7 mouse cellular contexts compared by ENCODE assay signal in genomic region chr2:163055715-163056114, GRCm38 (mm10). TPM values are rescaled to one million over a fixed set of nuclear protein-coding genes. Genes with fewer than 3 reads are reported as not detected.
DNase-seq lines count a peak whose midpoint lies in the region; ATAC-seq lines count a peak whose summit lies in the region.

No protein-coding gene starts in this region.

- 27% methylated on average over 5 of the region's 5 CpGs for WGBS in embryonic facial prominence, embryonic 14.5 days
- WGBS in limb, embryonic 15.5 days: 28% methylated on average over 5 of the region's 5 CpGs

- peaks cover 7% of the 10 kb centered on the region; the same call in 1 of the 2 replicates for H3K4me1 ChIP-seq in embryonic facial prominence, embryonic 14.5 days (ENCODE audit: control insufficient read depth, insufficient read depth, low read length)
- peaks cover 23% of the 10 kb centered on the region for H3K4me1 ChIP-seq in limb, embryonic 15.5 days

- DNase-seq in thymus, postnatal 25 days: peak; percentile 3
- DNase-seq in thymus, postnatal 36 days: no peak
- no peak for DNase-seq in embryonic facial prominence, embryonic 14.5 days (ENCODE audit: low spot score)
- no peak for DNase-seq in ovary, postnatal 10 days (ENCODE audit: low spot score)
- DNase-seq in layer of hippocampus, postnatal 10 days (ENCODE audit: low spot score in 2 of 2): no peak

- H3K4me3 ChIP-seq in embryonic facial prominence, embryonic 14.5 days (ENCODE audit: low read depth, low read length): peak overlapping the region; percentile 77
- H3K4me3 ChIP-seq in limb, embryonic 15.5 days: peak overlapping the region; percentile 71

- no peak overlapping the region for H3K27ac ChIP-seq in embryonic facial prominence, embryonic 14.5 days (replicated peaks; ENCODE audit: low read depth, low read length)
- no peak overlapping the region for H3K27ac ChIP-seq in limb, embryonic 15.5 days

- ATAC-seq in embryonic facial prominence, embryonic 14.5 days (ENCODE audit: low read depth): no peak
- no peak for ATAC-seq in limb, embryonic 15.5 days (ENCODE audit: insufficient number of reproducible peaks, low FRiP score, low TSS enrichment, low read depth)
- ATAC-seq in frontal cortex, adult (ENCODE audit: low TSS enrichment): no peak

- H3K4me2 ChIP-seq in embryonic facial prominence, embryonic 14.5 days (ENCODE audit: low read depth, low read length): peak overlapping the region; percentile 99
- peak overlapping the region; percentile 100 for H3K4me2 ChIP-seq in limb, embryonic 15.5 days

- H3K9me3 ChIP-seq in embryonic facial prominence, embryonic 14.5 days (ENCODE audit: control insufficient read depth, low read length): no peaks in the 10 kb centered on the region
- H3K9me3 ChIP-seq in limb, embryonic 15.5 days: no peaks in the 10 kb centered on the region

- no peaks in the 10 kb centered on the region for H3K36me3 ChIP-seq in embryonic facial prominence, embryonic 14.5 days (ENCODE audit: control insufficient read depth, insufficient read depth, low read length)
- no peaks in the 10 kb centered on the region for H3K36me3 ChIP-seq in limb, embryonic 15.5 days

- peak overlapping the region; percentile 70 for H3K9ac ChIP-seq in embryonic facial prominence, embryonic 14.5 days (ENCODE audit: low read depth, low read length)
- no peak overlapping the region for H3K9ac ChIP-seq in limb, embryonic 15.5 days

- H3K27me3 ChIP-seq in embryonic facial prominence, embryonic 14.5 days (replicated peaks; ENCODE audit: control insufficient read depth, insufficient read depth, low read length): no peaks in the 10 kb centered on the region
- no peaks in the 10 kb centered on the region for H3K27me3 ChIP-seq in limb, embryonic 15.5 days

RNA-seq across cellular contexts. Expression of gene Mybl2, which starts 1.2 kb away (rescaled TPM):
- polyA plus RNA-seq in embryonic facial prominence, embryonic 14.5 days (2014; fragmentation: Nextera tagmentation; extraction: Ambion mirVana): 16.0 and 16.1 TPM in 2 replicates
- 18.6 and 22.5 TPM in 2 replicates for polyA plus RNA-seq in limb, embryonic 15.5 days (2015; fragmentation: Nextera tagmentation; extraction: Ambion mirVana)
- total RNA-seq in layer of hippocampus, postnatal 10 days (2021): 1 to 10 TPM; 2.6 to 3.4 TPM

RNA-seq across cellular contexts. Expression of gene Gtsf1l, which starts 31.9 kb away (rescaled TPM):
- polyA plus RNA-seq in embryonic facial prominence, embryonic 14.5 days (2014; fragmentation: Nextera tagmentation; extraction: Ambion mirVana): not detected in 2 replicates
- polyA plus RNA-seq in limb, embryonic 15.5 days (2015; fragmentation: Nextera tagmentation; extraction: Ambion mirVana): not detected in 2 replicates
- not detected for total RNA-seq in layer of hippocampus, postnatal 10 days (2021)

RNA-seq across cellular contexts. Expression of gene Ift52, which starts 38.6 kb away (rescaled TPM):
- 40.6 and 48.6 TPM in 2 replicates for polyA plus RNA-seq in embryonic facial prominence, embryonic 14.5 days (2014; fragmentation: Nextera tagmentation; extraction: Ambion mirVana)
- polyA plus RNA-seq in limb, embryonic 15.5 days (2015; fragmentation: Nextera tagmentation; extraction: Ambion mirVana): 40.8 and 46.8 TPM in 2 replicates
- 10 to 100 TPM; 25.9 to 29.1 TPM for total RNA-seq in layer of hippocampus, postnatal 10 days (2021)
